Mouse (Mus musculus) spleen, postnatal 0 days (tissue): ENCODE measurements around the gene Ppl. TPM values are rescaled to one million over a fixed set of nuclear protein-coding genes. Genes with fewer than 3 reads are reported as not detected.

Experiments used
- polyA plus RNA-seq: library from polyadenylated mRNA; unstranded; fragments of >200 nt; fragmentation: Nextera tagmentation; extraction: Ambion mirVana; gene quantifications from 2 replicates; pipeline ENCODE4 v1.2.1, GENCODE M21; 2015

Gene Ppl
- polyA plus RNA-seq = 0.91 and 1.3 TPM in 2 replicates

GRCm38 (mm10) chr16:5132401-5132801 is at the start of gene Ppl:
TSS of gene Ppl (minus strand) at chr16:5132421.

DNA sequence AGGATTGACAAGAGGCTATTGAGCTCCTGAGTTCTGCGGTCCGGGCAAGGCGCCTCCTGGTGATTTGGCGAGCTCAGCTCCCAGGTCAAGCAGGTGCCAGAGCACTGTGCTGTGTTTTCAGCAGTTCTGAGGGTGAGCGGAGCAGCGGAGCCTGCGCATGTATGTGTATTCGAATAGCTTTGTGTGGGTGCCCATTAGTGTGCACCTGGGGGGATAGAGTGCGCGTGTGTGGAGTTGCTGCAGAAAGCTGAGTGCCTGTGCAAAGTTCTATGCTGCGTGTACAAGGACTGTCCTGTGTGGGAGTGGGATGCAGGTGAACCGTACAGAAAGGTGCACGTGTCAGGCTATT is 14.8 kb upstream of the Ppl start, which contains the start of gene Sec14l5:
Sec14l5 (plus strand) TSS at position 73 of the 349 bp plus-strand sequence.

GRCm38 (mm10) chr16:5049774-5050234 is 82.4 kb downstream of the Ppl start, which contains the start of the genes Glyr1 and Ubn1:
TSS of gene Glyr1 (minus strand) at chr16:5049863.
TSS of gene Ubn1 (plus strand) at chr16:5050057.

Other genes starting within 250 kb of the Ppl start
- gene Mgrn1, start 246.2 kb downstream of the Ppl start, polyA plus RNA-seq = 19.1 and 26.0 TPM in 2 replicates
- gene Nudt16l1, start 193.7 kb downstream of the Ppl start, polyA plus RNA-seq = 51.6 and 63.7 TPM in 2 replicates
- gene Anks3, start 168.2 kb downstream of the Ppl start, polyA plus RNA-seq = 18.0 and 23.1 TPM in 2 replicates
- 0.11 TPM in 1 of 2 replicates, not detected in the other for gene Sept12, start 134.6 kb downstream of the Ppl start, polyA plus RNA-seq
- gene Smim22, start 125.1 kb downstream of the Ppl start, polyA plus RNA-seq = 1.1 and 1.8 TPM in 2 replicates
- gene Rogdi, start 118.9 kb downstream of the Ppl start, polyA plus RNA-seq = 41.5 and 49.4 TPM in 2 replicates
- 44.9 and 52.4 TPM in 2 replicates for gene Glyr1, start 82.6 kb downstream of the Ppl start, polyA plus RNA-seq
- 16.3 and 16.7 TPM in 2 replicates for gene Ubn1, start 82.4 kb downstream of the Ppl start, polyA plus RNA-seq
- gene Sec14l5, start 14.7 kb upstream of the Ppl start, polyA plus RNA-seq = 0.04 TPM in 1 of 2 replicates, not detected in the other
- 13.2 and 14.6 TPM in 2 replicates for gene Nagpa, start 71.6 kb upstream of the Ppl start, polyA plus RNA-seq
- 11.2 and 13.8 TPM in 2 replicates for gene AU021092, start 89.9 kb upstream of the Ppl start, polyA plus RNA-seq
- 15.1 and 17.8 TPM in 2 replicates for gene Alg1, start 101.2 kb upstream of the Ppl start, polyA plus RNA-seq
- gene Eef2kmt, start 123.6 kb upstream of the Ppl start, polyA plus RNA-seq = 12.7 and 15.8 TPM in 2 replicates